Mouse (Mus musculus) G1E (cell line): ENCODE measurements around the gene Muc1.

Experiments
- CTCF ChIP-seq: IDR thresholded peaks from 2 replicates; pipeline ENCODE4 v1.5.1; 2012; ENCODE audit warnings: low read depth, low read length, inconsistent platforms, mixed read lengths
- GATA1 ChIP-seq: IDR thresholded peaks from 2 replicates; pipeline ENCODE4 v1.6.1; 2012; ENCODE audit warnings: borderline replicate concordance, low read length, inconsistent platforms, mixed read lengths
- GATA2 ChIP-seq: IDR thresholded peaks from 2 replicates; pipeline ENCODE4 v1.6.1; 2012; ENCODE audit warnings: low read depth, low read length, inconsistent platforms, borderline replicate concordance
- POLR2AphosphoS5 ChIP-seq: IDR thresholded peaks from 2 replicates; pipeline ENCODE4 v1.6.1; 2012; ENCODE audit warnings: low read depth, low read length, inconsistent platforms; ENCODE audit not compliant: insufficient replicate concordance
- TAL1 ChIP-seq: conservative IDR thresholded peaks from 2 replicates; pipeline ENCODE4 v1.6.1; 2012; ENCODE audit warnings: low read depth, low read length, inconsistent platforms, mixed read lengths

DNA sequence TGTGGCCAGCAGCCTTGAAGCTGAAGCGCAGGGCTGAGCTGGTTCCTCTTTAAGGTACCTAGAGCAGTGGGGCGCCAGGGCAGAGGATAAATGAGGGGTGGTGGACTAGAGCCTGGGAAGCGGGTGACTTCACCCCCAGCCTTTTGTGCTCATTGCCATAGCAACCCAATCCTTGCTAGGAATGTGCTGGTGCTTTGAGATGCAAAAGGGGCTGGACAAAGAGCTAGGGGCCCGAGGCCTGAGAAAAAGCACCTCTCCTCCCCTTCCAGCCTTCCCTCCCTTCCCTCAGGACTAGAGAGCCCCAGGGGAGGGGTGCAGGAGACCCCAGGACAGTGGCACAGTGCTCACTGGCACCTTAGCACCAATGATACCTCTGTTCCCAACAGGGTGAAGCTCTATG, 2.9 kb upstream of the Muc1 start:
- TF ChIP-seq CTCF (no peak), GATA1 (no peak), POLR2AphosphoS5 (no peak), TAL1 (no peak), GATA2 (no peak)
